Mouse (Mus musculus) embryonic fibroblast, embryonic 13.5 days (primary cell): ENCODE data around the gene Gsk3b.

Experiments used
- CTCF ChIP-seq: IDR thresholded peaks from 2 replicates; pipeline ENCODE4 v1.5.1; 2011; ENCODE audit warnings: mild to moderate bottlenecking, control low read depth, low read length, moderate library complexity, borderline replicate concordance; ENCODE audit not compliant: insufficient read depth
- POLR2A ChIP-seq: IDR thresholded peaks from 2 replicates; pipeline ENCODE4 v1.6.1; 2011; ENCODE audit warnings: low read depth, mild to moderate bottlenecking, control low read depth, low read length, moderate library complexity

DNA sequence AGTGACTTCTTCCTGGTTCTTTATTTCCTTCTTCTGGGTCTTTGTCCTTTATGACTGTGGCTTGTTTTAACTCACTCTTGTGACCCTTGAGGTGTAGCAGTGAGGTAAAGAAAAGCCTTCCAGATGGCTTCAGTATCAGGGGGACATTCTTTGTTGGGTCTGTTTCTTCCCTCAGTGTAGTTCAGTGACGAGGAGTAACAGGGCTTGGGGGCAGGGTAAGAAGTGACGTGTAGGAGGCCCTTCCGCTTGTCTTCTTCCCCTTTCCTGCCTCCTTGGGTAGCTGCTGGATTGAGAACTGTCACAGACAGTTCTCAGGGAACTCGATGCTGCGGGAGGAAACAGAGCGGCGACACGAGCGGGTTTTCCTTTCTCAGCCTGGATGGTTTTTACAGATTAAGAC is 43.0 kb downstream of the Gsk3b start:
- no peak for TF ChIP-seq POLR2A
- no peak for TF ChIP-seq CTCF
